7 mouse cellular contexts compared by ENCODE assay signal in genomic region chr4:62501964-62502732, GRCm38 (mm10). TPM values are rescaled to one million over a fixed set of nuclear protein-coding genes. Genes with fewer than 3 reads are reported as not detected.
DNase-seq lines count a peak whose midpoint lies in the region; ATAC-seq lines count a peak whose summit lies in the region.

No protein-coding gene starts in this region.

- ATAC-seq in granulocyte monocyte progenitor cell, adult 5-6 weeks (replicated peaks; ENCODE audit: poor library complexity, severe bottlenecking) = peak; percentile 99
- ATAC-seq in midbrain, embryonic 12.5 days (ENCODE audit: low FRiP score, low read depth) = peak; percentile 98

- DNase-seq in adrenal gland, postnatal 14 days = peak; percentile 94
- DNase-seq in embryonic facial prominence, embryonic 10.5 days (ENCODE audit: low spot score) = peak; percentile 93
- DNase-seq in kidney, adult 11 months = peak; percentile 93
- peak; percentile 90 for DNase-seq in limb, embryonic 10.5 days (ENCODE audit: low spot score)
- DNase-seq in skeletal muscle tissue, adult 2 months (ENCODE audit: low read depth, low spot score) = peak; percentile 86

- 2% methylated on average over 38 of the region's 38 CpGs for WGBS in embryonic facial prominence, embryonic 10.5 days
- WGBS in limb, embryonic 10.5 days = 2% methylated on average over 38 of the region's 38 CpGs
- 2% methylated on average over 38 of the region's 38 CpGs for WGBS in midbrain, embryonic 12.5 days

- peak overlapping the region; percentile 87 for H3K4me3 ChIP-seq in embryonic facial prominence, embryonic 10.5 days
- peak overlapping the region; percentile 74 for H3K4me3 ChIP-seq in limb, embryonic 10.5 days
- H3K4me3 ChIP-seq in midbrain, embryonic 12.5 days = peak overlapping the region; percentile 60

- H3K9me3 ChIP-seq in embryonic facial prominence, embryonic 10.5 days = no peaks in the 10 kb centered on the region
- no peaks in the 10 kb centered on the region for H3K9me3 ChIP-seq in limb, embryonic 10.5 days (replicated peaks)
- H3K9me3 ChIP-seq in midbrain, embryonic 12.5 days = no peaks in the 10 kb centered on the region

- peak overlapping the region; percentile 66 for H3K9ac ChIP-seq in midbrain, embryonic 12.5 days (replicated peaks)

- H3K4me2 ChIP-seq in midbrain, embryonic 12.5 days (replicated peaks) = peak overlapping the region; percentile 67

- peaks cover 27% of the 10 kb centered on the region for H3K36me3 ChIP-seq in embryonic facial prominence, embryonic 10.5 days (replicated peaks)
- H3K36me3 ChIP-seq in limb, embryonic 10.5 days = peaks cover 27% of the 10 kb centered on the region
- peaks cover 14% of the 10 kb centered on the region for H3K36me3 ChIP-seq in midbrain, embryonic 12.5 days

- peak overlapping the region; percentile 86 for H3K27ac ChIP-seq in embryonic facial prominence, embryonic 10.5 days (replicated peaks)
- peak overlapping the region; percentile 85 for H3K27ac ChIP-seq in limb, embryonic 10.5 days
- H3K27ac ChIP-seq in midbrain, embryonic 12.5 days (replicated peaks) = no peak overlapping the region

- H3K27me3 ChIP-seq in embryonic facial prominence, embryonic 10.5 days (replicated peaks; ENCODE audit: low read depth, poor library complexity, severe bottlenecking) = no peaks in the 10 kb centered on the region
- no peaks in the 10 kb centered on the region for H3K27me3 ChIP-seq in limb, embryonic 10.5 days (ENCODE audit: low read depth, poor library complexity, severe bottlenecking)
- H3K27me3 ChIP-seq in midbrain, embryonic 12.5 days = no peaks in the 10 kb centered on the region

- H3K4me1 ChIP-seq in embryonic facial prominence, embryonic 10.5 days = peaks cover 20% of the 10 kb centered on the region
- H3K4me1 ChIP-seq in limb, embryonic 10.5 days = peaks cover 10% of the 10 kb centered on the region
- peaks cover 7% of the 10 kb centered on the region; the same call in 1 of the 2 replicates for H3K4me1 ChIP-seq in midbrain, embryonic 12.5 days

RNA-seq across cellular contexts. Expression of gene Hdhd3, which starts 1.1 kb away (rescaled TPM):
- total RNA-seq in adrenal gland, postnatal 14 days (2021) = 16.2 and 22.7 TPM in 2 replicates
- polyA plus RNA-seq in embryonic facial prominence, embryonic 10.5 days (2016; fragmentation: Nextera tagmentation; extraction: Ambion mirVana) = 11.0 and 13.2 TPM in 2 replicates
- total RNA-seq in granulocyte monocyte progenitor cell, adult 5-6 weeks (2014; fragmentation: Nextera tagmentation) = 0.23 and 4.2 TPM in 2 replicates
- total RNA-seq in granulocyte monocyte progenitor cell, adult 5-6 weeks (2017) = 0.43 TPM in 1 of 2 replicates, not detected in the other
- 11.7 and 13.5 TPM in 2 replicates for polyA plus RNA-seq in limb, embryonic 10.5 days (2016; fragmentation: Nextera tagmentation; extraction: Ambion mirVana)
- 12.0 and 12.8 TPM in 2 replicates for polyA plus RNA-seq in midbrain, embryonic 12.5 days (2016; fragmentation: Nextera tagmentation; extraction: Ambion mirVana)

RNA-seq across cellular contexts. Expression of gene Alad, which starts 17.6 kb away (rescaled TPM):
- 90.0 and 110 TPM in 2 replicates for total RNA-seq in adrenal gland, postnatal 14 days (2021)
- polyA plus RNA-seq in embryonic facial prominence, embryonic 10.5 days (2016; fragmentation: Nextera tagmentation; extraction: Ambion mirVana) = 106 and 114 TPM in 2 replicates
- 25.4 and 34.6 TPM in 2 replicates for total RNA-seq in granulocyte monocyte progenitor cell, adult 5-6 weeks (2014; fragmentation: Nextera tagmentation)
- 14.8 and 16.3 TPM in 2 replicates for total RNA-seq in granulocyte monocyte progenitor cell, adult 5-6 weeks (2017)
- 108 and 124 TPM in 2 replicates for polyA plus RNA-seq in limb, embryonic 10.5 days (2016; fragmentation: Nextera tagmentation; extraction: Ambion mirVana)
- 67.3 and 68.4 TPM in 2 replicates for polyA plus RNA-seq in midbrain, embryonic 12.5 days (2016; fragmentation: Nextera tagmentation; extraction: Ambion mirVana)

RNA-seq across cellular contexts. Expression of gene Bspry, which starts 22.3 kb away (rescaled TPM):
- 1.1 and 1.3 TPM in 2 replicates for total RNA-seq in adrenal gland, postnatal 14 days (2021)
- 1.8 and 2.6 TPM in 2 replicates for polyA plus RNA-seq in embryonic facial prominence, embryonic 10.5 days (2016; fragmentation: Nextera tagmentation; extraction: Ambion mirVana)
- total RNA-seq in granulocyte monocyte progenitor cell, adult 5-6 weeks (2014; fragmentation: Nextera tagmentation) = not detected in 2 replicates
- 0.43 TPM in 1 of 2 replicates, not detected in the other for total RNA-seq in granulocyte monocyte progenitor cell, adult 5-6 weeks (2017)
- 1.0 and 1.3 TPM in 2 replicates for polyA plus RNA-seq in limb, embryonic 10.5 days (2016; fragmentation: Nextera tagmentation; extraction: Ambion mirVana)
- 0.82 and 0.88 TPM in 2 replicates for polyA plus RNA-seq in midbrain, embryonic 12.5 days (2016; fragmentation: Nextera tagmentation; extraction: Ambion mirVana)

RNA-seq across cellular contexts. Expression of gene Pole3, which starts 22.7 kb away (rescaled TPM):
- total RNA-seq in adrenal gland, postnatal 14 days (2021) = 43.9 and 46.4 TPM in 2 replicates
- polyA plus RNA-seq in embryonic facial prominence, embryonic 10.5 days (2016; fragmentation: Nextera tagmentation; extraction: Ambion mirVana) = 117 and 120 TPM in 2 replicates
- total RNA-seq in granulocyte monocyte progenitor cell, adult 5-6 weeks (2014; fragmentation: Nextera tagmentation) = 63.7 and 69.6 TPM in 2 replicates
- 72.0 and 76.7 TPM in 2 replicates for total RNA-seq in granulocyte monocyte progenitor cell, adult 5-6 weeks (2017)
- polyA plus RNA-seq in limb, embryonic 10.5 days (2016; fragmentation: Nextera tagmentation; extraction: Ambion mirVana) = 113 and 116 TPM in 2 replicates
- polyA plus RNA-seq in midbrain, embryonic 12.5 days (2016; fragmentation: Nextera tagmentation; extraction: Ambion mirVana) = 102 and 110 TPM in 2 replicates

RNA-seq across cellular contexts. Expression of gene 4933430I17Rik, which starts 23.0 kb away (rescaled TPM):
- total RNA-seq in adrenal gland, postnatal 14 days (2021) = 0.19 and 0.26 TPM in 2 replicates
- 1.1 and 1.3 TPM in 2 replicates for polyA plus RNA-seq in embryonic facial prominence, embryonic 10.5 days (2016; fragmentation: Nextera tagmentation; extraction: Ambion mirVana)
- not detected in 2 replicates for total RNA-seq in granulocyte monocyte progenitor cell, adult 5-6 weeks (2014; fragmentation: Nextera tagmentation)
- 0.72 TPM in 1 of 2 replicates, not detected in the other for total RNA-seq in granulocyte monocyte progenitor cell, adult 5-6 weeks (2017)
- polyA plus RNA-seq in limb, embryonic 10.5 days (2016; fragmentation: Nextera tagmentation; extraction: Ambion mirVana) = 0.86 and 1.7 TPM in 2 replicates
- 1.4 and 1.5 TPM in 2 replicates for polyA plus RNA-seq in midbrain, embryonic 12.5 days (2016; fragmentation: Nextera tagmentation; extraction: Ambion mirVana)
